Mouse (Mus musculus) MEL (cell line): ENCODE measurements at regions not wholly inside any gene's neighbourhood (a gene's known extent, or its start where the extent isn't known, plus 50 kb on each side); places are given as distances from the start of the nearest gene placed in this dataset.

Experiments
- DNase-seq: peaks from one replicate; pipeline ENCODE4 v3.0.0; 2011; ENCODE audit warnings: low read depth, low spot score
- H3K27ac ChIP-seq: 2 replicates; pipeline ENCODE4 v1.5.1; 2012; ENCODE audit warnings: low read depth, mild to moderate bottlenecking, control low read depth, low read length, moderate library complexity; ENCODE audit not compliant: control insufficient read depth
- H3K27me3 ChIP-seq, 2 experiments: fragments of 150-350 bp in 1 of 2; sonication (generic) in 1 of 2; 2 replicates each; pipeline ENCODE4 v1.6.1; 2012; ENCODE audit warnings: low read length in 2 of 2, mild to moderate bottlenecking in 2 of 2, improper control_type of control experiment in 1 of 2, moderate library complexity in 1 of 2; ENCODE audit not compliant: insufficient read depth in 2 of 2, control insufficient read depth in 1 of 2
- H3K36me3 ChIP-seq, 2 experiments: 2 replicates each; pipeline ENCODE4 v1.6.1; 2012 to 2014; ENCODE audit warnings: low read length in 2 of 2, improper control_type of control experiment in 1 of 2, inconsistent platforms in 1 of 2, mild to moderate bottlenecking in 1 of 2; ENCODE audit not compliant: insufficient read depth in 2 of 2, control insufficient read depth in 1 of 2
- H3K4me1 ChIP-seq, 2 experiments: fragments of 150-350 bp in 1 of 2; sonication (generic) in 1 of 2; 2 replicates each; pipeline ENCODE4 v1.6.1; 2012; ENCODE audit warnings: low read length in 2 of 2, improper control_type of control experiment in 1 of 2, mild to moderate bottlenecking in 1 of 2; ENCODE audit not compliant: insufficient read depth in 2 of 2, control insufficient read depth in 1 of 2
- H3K4me3 ChIP-seq, 2 experiments: fragments of 150-350 bp in 1 of 2; sonication (generic) in 1 of 2; 2 replicates each; pipeline ENCODE4 v1.5.1; 2012; ENCODE audit warnings: low read depth in 2 of 2, low read length in 2 of 2, mild to moderate bottlenecking in 2 of 2, moderate library complexity in 2 of 2, control low read depth in 1 of 2, improper control_type of control experiment in 1 of 2; ENCODE audit not compliant: control insufficient read depth in 1 of 2, insufficient read depth in 1 of 2
- H3K79me2 ChIP-seq: 2 replicates; pipeline ENCODE4 v1.6.1; 2012; ENCODE audit warnings: mild to moderate bottlenecking, low read length, moderate library complexity; ENCODE audit not compliant: control insufficient read depth, poor library complexity, insufficient read depth
- H3K9ac ChIP-seq: 2 replicates; pipeline ENCODE4 v1.6.1; 2012; ENCODE audit warnings: low read depth, mild to moderate bottlenecking, control low read depth, low read length, moderate library complexity; ENCODE audit not compliant: control insufficient read depth, poor library complexity, severe bottlenecking
- H3K9me3 ChIP-seq: fragments of 150-350 bp; sonication (generic); replicated peaks from 2 replicates; pipeline ENCODE4 v1.6.1; 2012; ENCODE audit warnings: mild to moderate bottlenecking, low read length, improper control_type of control experiment, moderate library complexity; ENCODE audit not compliant: insufficient read depth
- CHD1 ChIP-seq: IDR thresholded peaks from 2 replicates; pipeline ENCODE4 v1.6.1; 2012; ENCODE audit warnings: low read depth, mild to moderate bottlenecking, inconsistent platforms, low read length, improper control_type of control experiment
- CHD2 ChIP-seq: IDR thresholded peaks from 2 replicates; pipeline ENCODE4 v1.6.1; 2011; ENCODE audit warnings: low read length, improper control_type of control experiment
- CTCF ChIP-seq, 3 experiments: IDR thresholded peaks in 2 of 3; conservative IDR thresholded peaks in 1 of 3; 2 replicates each; pipeline ENCODE4 v1.5.1; 2011 to 2012; ENCODE audit warnings: low read length in 3 of 3, low read depth in 2 of 3, mild to moderate bottlenecking in 2 of 3, improper control_type of control experiment in 1 of 3, inconsistent platforms in 1 of 3, mixed read lengths in 1 of 3, moderate library complexity in 1 of 3; ENCODE audit not compliant: control insufficient read depth in 1 of 3, insufficient read depth in 1 of 3, poor library complexity in 1 of 3, severe bottlenecking in 1 of 3
- E2F4 ChIP-seq: IDR thresholded peaks from 2 replicates; pipeline ENCODE4 v1.6.1; 2011; ENCODE audit warnings: low read depth, low read length, improper control_type of control experiment, borderline replicate concordance
- ETS1 ChIP-seq: IDR thresholded peaks from 2 replicates; pipeline ENCODE4 v1.6.1; 2012; ENCODE audit warnings: low read depth, mild to moderate bottlenecking, inconsistent platforms, low read length, improper control_type of control experiment, moderate library complexity
- GABPA ChIP-seq: IDR thresholded peaks from 2 replicates; pipeline ENCODE4 v1.6.1; 2012; ENCODE audit warnings: low read depth, mild to moderate bottlenecking, inconsistent platforms, low read length, improper control_type of control experiment, moderate library complexity
- GATA1 ChIP-seq: IDR thresholded peaks from 2 replicates; pipeline ENCODE4 v1.6.1; 2011; ENCODE audit warnings: low read depth, low read length, improper control_type of control experiment
- MAFK ChIP-seq: IDR thresholded peaks from 2 replicates; pipeline ENCODE4 v1.6.1; 2011; ENCODE audit warnings: low read depth, mild to moderate bottlenecking, low read length, improper control_type of control experiment, borderline replicate concordance
- MAX ChIP-seq: IDR thresholded peaks from 2 replicates; pipeline ENCODE4 v1.6.1; 2011; ENCODE audit warnings: low read length, improper control_type of control experiment
- MAZ ChIP-seq: IDR thresholded peaks from 2 replicates; pipeline ENCODE4 v1.6.1; 2012; ENCODE audit warnings: low read depth, mild to moderate bottlenecking, inconsistent platforms, low read length, improper control_type of control experiment
- MEF2A ChIP-seq: IDR thresholded peaks from 2 replicates; pipeline ENCODE4 v1.6.1; 2014; ENCODE audit warnings: low read depth, mild to moderate bottlenecking, inconsistent platforms, low read length, improper control_type of control experiment; ENCODE audit not compliant: poor library complexity, insufficient replicate concordance, severe bottlenecking; ENCODE audit errors: extremely low read depth
- MXI1 ChIP-seq: IDR thresholded peaks from 2 replicates; pipeline ENCODE4 v1.6.1; 2011; ENCODE audit warnings: mild to moderate bottlenecking, low read depth, low read length, improper control_type of control experiment
- MYB ChIP-seq: IDR thresholded peaks from 2 replicates; pipeline ENCODE4 v1.6.1; 2011; ENCODE audit warnings: mild to moderate bottlenecking, low read depth, low read length, improper control_type of control experiment
- NELFE ChIP-seq: IDR thresholded peaks from 2 replicates; pipeline ENCODE4 v1.6.1; 2011; ENCODE audit warnings: low read depth, low read length, improper control_type of control experiment
- NRF1 ChIP-seq: IDR thresholded peaks from 2 replicates; pipeline ENCODE4 v1.6.1; 2014; ENCODE audit warnings: low read depth, mild to moderate bottlenecking, inconsistent platforms, low read length, improper control_type of control experiment, moderate library complexity; ENCODE audit not compliant: poor library complexity, insufficient read depth, severe bottlenecking
- POLR2A ChIP-seq, 2 experiments: IDR thresholded peaks; 2 replicates each; pipeline ENCODE4 v1.6.1; 2011 to 2012; ENCODE audit warnings: low read length in 2 of 2, mild to moderate bottlenecking in 2 of 2, control low read depth in 1 of 2, improper control_type of control experiment in 1 of 2, low read depth in 1 of 2, moderate library complexity in 1 of 2; ENCODE audit not compliant: control insufficient read depth in 1 of 2, insufficient read depth in 1 of 2, poor library complexity in 1 of 2
- POLR2AphosphoS2 ChIP-seq: IDR thresholded peaks from 2 replicates; pipeline ENCODE4 v1.6.1; 2011; ENCODE audit warnings: low read length, improper control_type of control experiment
- POLR2AphosphoS5 ChIP-seq: IDR thresholded peaks from 2 replicates; pipeline ENCODE4 v1.6.1; 2012; ENCODE audit warnings: low read depth, borderline replicate concordance, mild to moderate bottlenecking, inconsistent platforms, low read length, moderate library complexity, mixed read lengths
- RAD21 ChIP-seq: IDR thresholded peaks from 2 replicates; pipeline ENCODE4 v1.6.1; 2011; ENCODE audit warnings: mild to moderate bottlenecking, low read depth, low read length, improper control_type of control experiment
- RCOR1 ChIP-seq: IDR thresholded peaks from 2 replicates; pipeline ENCODE4 v1.6.1; 2012; ENCODE audit warnings: low read depth, mild to moderate bottlenecking, inconsistent platforms, low read length, improper control_type of control experiment
- SIN3A ChIP-seq: IDR thresholded peaks from 2 replicates; pipeline ENCODE4 v1.6.1; 2012; ENCODE audit warnings: low read length, improper control_type of control experiment, inconsistent platforms
- SMC3 ChIP-seq: IDR thresholded peaks from 2 replicates; pipeline ENCODE4 v1.6.1; 2011; ENCODE audit warnings: low read depth, low read length, improper control_type of control experiment
- TAL1 ChIP-seq: IDR thresholded peaks from 2 replicates; pipeline ENCODE4 v1.6.1; 2012; ENCODE audit warnings: mild to moderate bottlenecking, inconsistent platforms, low read length, moderate library complexity, mixed read lengths
- TBP ChIP-seq: IDR thresholded peaks from 2 replicates; pipeline ENCODE4 v1.8.0; 2011; ENCODE audit warnings: low read depth, low read length, improper control_type of control experiment
- TCF12 ChIP-seq: IDR thresholded peaks from 2 replicates; pipeline ENCODE4 v1.6.1; 2014; ENCODE audit warnings: low read depth, mild to moderate bottlenecking, inconsistent platforms, low read length, improper control_type of control experiment, moderate library complexity
- USF1 ChIP-seq: IDR thresholded peaks from 2 replicates; pipeline ENCODE4 v1.6.1; 2014; ENCODE audit warnings: low read depth, mild to moderate bottlenecking, inconsistent platforms, low read length, improper control_type of control experiment, moderate library complexity
- USF2 ChIP-seq, 2 experiments: IDR thresholded peaks; 2 replicates each; pipeline ENCODE4 v1.6.1; 2011 to 2012; ENCODE audit warnings: improper control_type of control experiment in 2 of 2, low read length in 2 of 2, borderline replicate concordance in 1 of 2, inconsistent platforms in 1 of 2, low read depth in 1 of 2, mild to moderate bottlenecking in 1 of 2; ENCODE audit not compliant: insufficient read depth in 1 of 2
- ZC3H11A ChIP-seq: IDR thresholded peaks from 2 replicates; pipeline ENCODE4 v1.6.1; 2012; ENCODE audit warnings: low read depth, mild to moderate bottlenecking, inconsistent platforms, low read length, improper control_type of control experiment
- ZKSCAN1 ChIP-seq: IDR thresholded peaks from 2 replicates; pipeline ENCODE4 v1.6.1; 2012; ENCODE audit warnings: low read depth, mild to moderate bottlenecking, inconsistent platforms, low read length, improper control_type of control experiment, moderate library complexity
- ZMIZ1 ChIP-seq: IDR thresholded peaks from 2 replicates; pipeline ENCODE4 v1.6.1; 2012; ENCODE audit warnings: low read depth, mild to moderate bottlenecking, inconsistent platforms, low read length, improper control_type of control experiment, moderate library complexity
- ZNF384 ChIP-seq: IDR thresholded peaks from 2 replicates; pipeline ENCODE4 v1.6.1; 2012; ENCODE audit warnings: low read depth, mild to moderate bottlenecking, inconsistent platforms, low read length, improper control_type of control experiment

DNA sequence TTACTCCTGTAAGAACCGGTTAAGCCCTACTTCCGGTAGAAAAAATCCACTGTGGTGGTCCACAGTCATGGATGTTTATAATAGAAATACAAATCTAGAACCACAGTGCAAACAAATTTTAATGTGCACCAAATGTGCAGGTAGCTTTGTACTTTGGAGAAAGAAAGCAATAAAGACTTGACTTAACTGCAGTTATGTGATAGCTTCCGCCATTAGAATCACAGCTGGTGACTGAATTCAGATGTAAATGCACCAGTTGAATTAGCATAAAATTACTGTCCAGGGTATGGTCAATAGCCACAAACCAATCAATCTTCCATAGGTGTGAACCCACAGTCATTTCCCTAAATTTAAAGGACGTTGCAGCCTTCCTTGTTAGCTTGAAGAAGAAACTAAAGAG lies 367.2 kb downstream of the Trib2 start:
- TF ChIP-seq SIN3A (no peak), RCOR1 (no peak), NELFE (no peak), CHD2 (no peak), MYB (no peak), USF1 (no peak), RAD21 (no peak), ZKSCAN1 (no peak), USF2 (IDR thresholded peaks at IDR 0.05; ENCODE audit: borderline replicate concordance in 1 of 2, insufficient read depth in 1 of 2, low read depth in 1 of 2, low read length in 2 of 2) (no peak), TCF12 (no peak), SMC3 (no peak)
- no peak for DNase-seq
- Histone ChIP-seq H3K9me3 (no peaks in the 10 kb centered on the region), H3K27ac (no peak overlapping the region), H3K79me2 (no peaks in the 10 kb centered on the region), H3K4me1 (no peaks in the 10 kb centered on the region), H3K4me3 (no peak overlapping the region), H3K36me3 (no peaks in the 10 kb centered on the region), H3K27me3 (no peaks in the 10 kb centered on the region), H3K9ac (no peak overlapping the region)

DNA sequence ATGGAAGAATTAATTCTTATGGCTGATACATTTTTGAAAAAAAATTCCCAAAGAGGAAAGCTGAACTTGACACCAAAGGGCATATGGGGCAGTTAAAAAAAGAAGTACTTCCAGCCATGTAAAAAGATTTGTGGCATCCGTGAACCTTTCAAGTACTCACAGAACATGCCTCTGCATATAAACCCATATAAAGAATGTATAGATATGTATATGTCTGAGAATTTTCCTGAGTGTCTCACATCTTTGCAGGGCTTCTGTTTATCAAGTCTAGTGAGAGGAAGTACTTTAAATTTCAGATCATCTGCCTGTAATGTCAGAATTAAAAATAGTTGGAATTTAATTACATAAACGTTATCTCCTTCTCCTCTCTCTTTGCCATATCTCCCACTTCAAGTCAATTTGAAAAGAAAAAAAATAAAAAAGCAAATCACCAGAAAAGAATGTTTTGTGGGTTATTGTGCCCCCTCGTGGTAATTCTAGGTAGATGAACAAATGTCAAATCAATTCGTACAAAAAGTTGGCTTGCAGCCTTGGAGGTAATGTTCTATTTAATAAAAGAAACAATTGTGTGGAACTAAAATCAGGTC lies 400.4 kb downstream of the Trib2 start:
- H3K9me3 ChIP-seq = no peaks in the 10 kb centered on the region
- H3K4me3 ChIP-seq = no peak overlapping the region
- no peak for TF ChIP-seq MXI1
- TF ChIP-seq MYB = no peak
- TF ChIP-seq ETS1 = no peak
- TF ChIP-seq ZKSCAN1 = no peak
- no peak for TF ChIP-seq POLR2A (IDR thresholded peaks at IDR 0.05; ENCODE audit: control insufficient read depth in 1 of 2, insufficient read depth in 1 of 2, low read depth in 1 of 2, low read length in 2 of 2, poor library complexity in 1 of 2)
- no peak for TF ChIP-seq TBP
- TF ChIP-seq E2F4 = no peak
- TF ChIP-seq CHD1 = no peak
- TF ChIP-seq USF1 = no peak
- no peak for TF ChIP-seq GATA1
- no peak for TF ChIP-seq TAL1
- TF ChIP-seq MEF2A = no peak
- TF ChIP-seq MAZ = no peak
- peak; percentile 62 for TF ChIP-seq SMC3
- no peak for TF ChIP-seq MAFK
- no peak for TF ChIP-seq POLR2AphosphoS2
- no peak for TF ChIP-seq TCF12
- peak; percentile 87 for TF ChIP-seq ZNF384
- no peak for TF ChIP-seq RCOR1
- no peak for TF ChIP-seq NELFE
- no peak for TF ChIP-seq POLR2AphosphoS5
- no peak for TF ChIP-seq ZMIZ1
- TF ChIP-seq GABPA = no peak
- peak; percentile 70 for TF ChIP-seq RAD21
- TF ChIP-seq USF2 (IDR thresholded peaks at IDR 0.05; ENCODE audit: borderline replicate concordance in 1 of 2, insufficient read depth in 1 of 2, low read depth in 1 of 2, low read length in 2 of 2) = no peak
- no peak for TF ChIP-seq MAX
- no peak for TF ChIP-seq NRF1
- peak in 2 of 3 experiments; percentile 21 to 55; a peak in 4 of 6 replicates for TF ChIP-seq CTCF (IDR thresholded peaks at IDR 0.05 in 2 of 3, conservative IDR thresholded peaks at IDR 0.05 in 1 of 3; ENCODE audit: control insufficient read depth in 1 of 3, insufficient read depth in 1 of 3, low read depth in 2 of 3, low read length in 3 of 3, poor library complexity in 1 of 3, severe bottlenecking in 1 of 3)
- TF ChIP-seq ZC3H11A = peak; percentile 33
- no peak overlapping the region for H3K27ac ChIP-seq
- no peaks in the 10 kb centered on the region for H3K36me3 ChIP-seq
- no peak overlapping the region for H3K9ac ChIP-seq
- peak; percentile 19 for DNase-seq
- no peaks in the 10 kb centered on the region for H3K79me2 ChIP-seq
- no peaks in the 10 kb centered on the region; a peak in 1 of 4 replicates for H3K27me3 ChIP-seq
- no peaks in the 10 kb centered on the region for H3K4me1 ChIP-seq
